Mouse (Mus musculus): ENCODE measurements at regions not wholly inside any gene's neighbourhood (a gene's known extent, or its start where the extent isn't known, plus 50 kb on each side); places are given as distances from the start of the nearest gene placed in this dataset.

- TF ChIP-seq POLR2A (IDR thresholded peaks at IDR 0.05; ENCODE audit: low read depth, low read length) (no peak), ZC3H11A (IDR thresholded peaks at IDR 0.05; ENCODE audit: low read depth, low read length) (no peak)
These were observed 126.4 kb upstream of the Unc5b start for GRCm38 (mm10) chr10:60957820-60958233.

Data from CH12.LX (cell line).